Mouse (Mus musculus): Measurements from ENCODE around the gene Ssr4. TPM values are rescaled to one million over a fixed set of nuclear protein-coding genes. Genes with fewer than 3 reads are reported as not detected.
"Not testable (repeated sequence)": the region's sequence is repeated elsewhere in the genome, so short reads cannot be mapped to it uniquely, and the experiment has no call there.

Ssr4 gene
- total RNA-seq (2014; rRNA removed) (107 and 169 TPM in 2 replicates), polyA plus RNA-seq (2015; fragmentation: Nextera tagmentation; extraction: Ambion mirVana) (167 and 186 TPM in 2 replicates)

GRCm38 (mm10) chrX:73786364-73787224 is at the start of gene Ssr4, which contains the start of gene Idh3g:
Ssr4 (plus strand) TSS chrX:73787028.
Idh3g (minus strand) TSS chrX:73786897.
- no peaks in the 10 kb centered on the region for H3K27me3 ChIP-seq (ENCODE audit: insufficient read depth, low read length)
- peak within 1 kb of the TSS; percentile 54 for H3K4me2 ChIP-seq (ENCODE audit: low read depth)
- ATAC-seq (peak; percentile 96), DNase-seq (peak; percentile 96)
- no peaks in the 10 kb centered on the region for H3K9me3 ChIP-seq (ENCODE audit: low read length)
- peak within 1 kb of the TSS; percentile 91 for H3K27ac ChIP-seq (ENCODE audit: low read depth, low read length)
- 32% methylated on average over 52 of the region's 52 CpGs for WGBS
- H3K4me3 ChIP-seq (ENCODE audit: low read depth, low read length) = peak within 1 kb of the TSS; percentile 53
- peak; percentile 77 for TF ChIP-seq CTCF (IDR thresholded peaks at IDR 0.05; ENCODE audit: low read depth)
- H3K9ac ChIP-seq = peak within 1 kb of the TSS; percentile 76
- H3K36me3 ChIP-seq (ENCODE audit: insufficient read depth) = peaks cover 4% of the 10 kb centered on the region; the same call in 1 of the 2 replicates
- peaks cover 14% of the 10 kb centered on the region; the same call in 1 of the 2 replicates for H3K4me1 ChIP-seq (ENCODE audit: insufficient read depth)

DNA sequence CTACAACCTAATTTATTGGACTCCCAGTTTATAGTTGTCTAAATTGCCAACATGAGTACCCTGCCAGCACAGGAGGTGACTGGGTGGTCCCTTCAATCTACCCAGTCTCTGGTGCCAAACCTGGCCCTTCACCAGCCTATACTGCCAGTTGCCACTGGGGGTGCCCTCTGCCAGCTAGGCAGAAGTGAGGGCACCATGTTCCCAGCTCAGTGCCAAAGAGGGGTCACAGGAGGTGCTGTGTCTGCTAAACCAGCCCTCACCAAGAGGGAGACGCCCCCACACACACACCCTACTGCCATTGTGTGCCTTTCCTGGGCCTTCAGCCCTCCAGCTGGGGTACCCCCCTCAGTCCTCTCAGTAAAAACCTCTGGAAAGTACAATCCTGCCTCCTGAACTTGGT is 48.7 kb upstream of the Ssr4 start:
- no peak for ATAC-seq
- H3K9me3 ChIP-seq (ENCODE audit: low read length) = no peaks in the 10 kb centered on the region
- no peaks in the 10 kb centered on the region for H3K27me3 ChIP-seq (ENCODE audit: insufficient read depth, low read length)
- H3K36me3 ChIP-seq (ENCODE audit: insufficient read depth) = no peaks in the 10 kb centered on the region
- H3K9ac ChIP-seq = no peak overlapping the region
- DNase-seq = no peak
- no peak overlapping the region for H3K27ac ChIP-seq (ENCODE audit: low read depth, low read length)
- H3K4me1 ChIP-seq (ENCODE audit: insufficient read depth) = no peaks in the 10 kb centered on the region
- 45% methylated on average over 1 of the region's 1 CpGs for WGBS
- H3K4me3 ChIP-seq (ENCODE audit: low read depth, low read length) = no peak overlapping the region
- TF ChIP-seq CTCF (IDR thresholded peaks at IDR 0.05; ENCODE audit: low read depth) = no peak
- H3K4me2 ChIP-seq (ENCODE audit: low read depth) = no peak overlapping the region

DNA sequence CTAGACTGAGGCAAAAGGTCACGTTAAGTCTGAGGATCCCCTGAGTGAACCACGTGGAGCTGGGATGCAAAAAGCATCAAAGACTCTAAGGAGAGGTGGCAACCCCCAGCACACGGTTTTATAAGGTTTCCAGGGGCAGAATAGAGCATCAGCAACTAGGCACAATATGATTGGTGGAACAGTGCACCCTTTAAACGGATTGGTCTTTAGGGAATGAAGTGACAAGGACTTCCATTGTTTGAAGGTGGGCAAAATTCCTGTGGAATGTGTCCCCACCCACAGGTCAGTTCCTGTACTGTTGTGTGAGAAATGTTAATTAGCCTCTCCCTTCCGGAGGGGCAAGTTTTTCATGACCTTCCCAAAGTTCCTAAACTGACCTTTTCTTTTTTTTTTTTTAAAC is 47.7 kb upstream of the Ssr4 start:
- H3K9ac ChIP-seq = no peak overlapping the region
- H3K4me3 ChIP-seq (ENCODE audit: low read depth, low read length) = no peak overlapping the region
- no peaks in the 10 kb centered on the region for H3K4me1 ChIP-seq (ENCODE audit: insufficient read depth)
- H3K36me3 ChIP-seq (ENCODE audit: insufficient read depth) = no peaks in the 10 kb centered on the region
- DNase-seq = no peak
- no peak for TF ChIP-seq CTCF (IDR thresholded peaks at IDR 0.05; ENCODE audit: low read depth)
- 60% methylated on average over 5 of the region's 5 CpGs for WGBS
- H3K27ac ChIP-seq (ENCODE audit: low read depth, low read length) = no peak overlapping the region
- no peaks in the 10 kb centered on the region for H3K27me3 ChIP-seq (ENCODE audit: insufficient read depth, low read length)
- no peak for ATAC-seq
- no peaks in the 10 kb centered on the region for H3K9me3 ChIP-seq (ENCODE audit: low read length)
- H3K4me2 ChIP-seq (ENCODE audit: low read depth) = no peak overlapping the region

DNA sequence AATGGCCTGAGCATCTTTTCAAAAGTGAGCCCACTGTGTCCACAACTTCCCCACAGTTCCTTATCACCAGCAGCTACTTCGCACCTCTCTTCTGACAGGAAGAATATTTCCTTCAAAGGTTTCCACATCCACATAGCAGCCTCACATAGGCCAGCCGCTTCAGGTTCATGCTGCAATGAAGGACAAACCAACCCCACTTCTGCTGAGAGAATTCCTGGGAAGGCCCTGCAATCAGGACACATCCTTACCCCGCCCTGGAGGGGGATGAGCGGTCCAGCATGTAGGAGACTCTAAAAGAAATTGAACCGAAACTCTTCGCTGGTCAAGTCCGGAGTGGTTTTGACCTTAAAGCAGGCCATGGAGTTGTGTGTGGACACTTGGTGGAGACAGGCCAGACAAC is 47.0 kb upstream of the Ssr4 start:
- H3K27me3 ChIP-seq (ENCODE audit: insufficient read depth, low read length); H3K36me3 ChIP-seq (ENCODE audit: insufficient read depth); H3K27ac ChIP-seq (ENCODE audit: low read depth, low read length); H3K4me1 ChIP-seq (ENCODE audit: insufficient read depth); H3K9me3 ChIP-seq (ENCODE audit: low read length); ATAC-seq; DNase-seq; H3K9ac ChIP-seq; H3K4me3 ChIP-seq (ENCODE audit: low read depth, low read length); H3K4me2 ChIP-seq (ENCODE audit: low read depth): not testable (repeated sequence)
- 94% methylated on average over 7 of the region's 7 CpGs for WGBS

DNA sequence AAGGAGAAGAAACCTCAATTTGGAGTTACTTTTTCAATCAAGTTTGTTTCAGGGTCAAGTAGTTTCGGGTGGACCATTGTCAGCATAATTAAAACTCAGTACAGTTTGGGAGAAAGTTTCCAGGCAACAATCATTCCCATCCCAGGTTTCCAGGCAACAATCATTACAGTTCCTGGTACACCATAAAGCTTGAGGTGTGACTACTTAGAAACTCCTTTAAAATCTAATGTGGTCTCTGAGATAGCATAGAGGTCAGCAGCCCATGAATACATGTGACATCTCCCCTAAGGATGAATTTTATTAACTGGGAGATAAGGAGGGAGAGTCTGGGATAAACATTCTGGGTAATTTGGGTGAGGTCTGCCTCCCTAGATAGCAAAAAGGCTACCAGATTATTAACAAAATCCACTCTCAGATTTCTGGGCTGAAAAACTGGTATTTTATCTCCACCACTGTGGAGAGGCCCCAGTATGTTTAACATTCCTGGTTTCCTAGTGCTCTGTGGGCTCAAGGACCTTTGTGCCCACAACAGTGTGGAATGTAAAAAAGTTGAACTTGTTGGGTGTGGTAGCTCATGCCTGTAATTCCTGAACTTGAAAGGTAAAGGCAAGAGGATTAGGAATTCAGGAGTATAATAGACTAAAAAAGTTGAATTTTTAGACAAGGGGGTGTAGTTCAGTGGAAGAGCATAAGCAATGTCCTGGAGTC is 41.9 kb upstream of the Ssr4 start:
- no peaks in the 10 kb centered on the region for H3K9me3 ChIP-seq (ENCODE audit: low read length)
- no peaks in the 10 kb centered on the region for H3K36me3 ChIP-seq (ENCODE audit: insufficient read depth)
- ATAC-seq (no peak), DNase-seq (no peak)
- no peaks in the 10 kb centered on the region for H3K4me1 ChIP-seq (ENCODE audit: insufficient read depth)
- no peak for TF ChIP-seq CTCF (IDR thresholded peaks at IDR 0.05; ENCODE audit: low read depth)
- no peak overlapping the region for H3K9ac ChIP-seq
- no peaks in the 10 kb centered on the region for H3K27me3 ChIP-seq (ENCODE audit: insufficient read depth, low read length)
- no peak overlapping the region for H3K27ac ChIP-seq (ENCODE audit: low read depth, low read length)
- no peak overlapping the region for H3K4me2 ChIP-seq (ENCODE audit: low read depth)
- WGBS = 90% methylated on average over 1 of the region's 1 CpGs
- H3K4me3 ChIP-seq (ENCODE audit: low read depth, low read length) = no peak overlapping the region

- ATAC-seq = no peak
- Histone ChIP-seq H3K9me3 (ENCODE audit: low read length) (no peaks in the 10 kb centered on the region), H3K4me2 (ENCODE audit: low read depth) (no peak overlapping the region), H3K27ac (ENCODE audit: low read depth, low read length) (no peak overlapping the region), H3K9ac (no peak overlapping the region), H3K36me3 (ENCODE audit: insufficient read depth) (no peaks in the 10 kb centered on the region), H3K4me3 (ENCODE audit: low read depth, low read length) (no peak overlapping the region), H3K27me3 (ENCODE audit: insufficient read depth, low read length) (no peaks in the 10 kb centered on the region), H3K4me1 (ENCODE audit: insufficient read depth) (no peaks in the 10 kb centered on the region)
- DNase-seq = no peak
- WGBS = 90% methylated on average over 1 of the region's 1 CpGs
- TF ChIP-seq CTCF (IDR thresholded peaks at IDR 0.05; ENCODE audit: low read depth) = no peak
Observed at GRCm38 (mm10) chrX:73748977-73749376, 37.9 kb upstream of the Ssr4 start.

All from forebrain, postnatal 0 days (tissue).